Mouse (Mus musculus): Measurements from ENCODE around the gene Gm20517. TPM values are rescaled to one million over a fixed set of nuclear protein-coding genes. Genes with fewer than 3 reads are reported as not detected.

Gene Gm20517
- 10 to 100 TPM in 21 of 26 experiments, 1 to 10 TPM in 5; 6.6 to 33.7 (median 20.1) TPM for total RNA-seq (2018; cell fraction: chromatin; rRNA removed)
- 1 to 10 TPM in 22 of 26 experiments, under 1 TPM in 4; 0.57 to 2.1 (median 1.3) TPM for total RNA-seq (2018; cell fraction: cytosol; rRNA removed)
- total RNA-seq (2018; cell fraction: nucleus; rRNA removed) = 10 to 100 TPM in 10 of 26 experiments, 1 to 10 TPM in 16; 2.2 to 18.3 (median 7.1) TPM
- 1.4 to 3.8 TPM (median 1.4 TPM) in 3 replicates for polyA plus RNA-seq (2018)

DNA sequence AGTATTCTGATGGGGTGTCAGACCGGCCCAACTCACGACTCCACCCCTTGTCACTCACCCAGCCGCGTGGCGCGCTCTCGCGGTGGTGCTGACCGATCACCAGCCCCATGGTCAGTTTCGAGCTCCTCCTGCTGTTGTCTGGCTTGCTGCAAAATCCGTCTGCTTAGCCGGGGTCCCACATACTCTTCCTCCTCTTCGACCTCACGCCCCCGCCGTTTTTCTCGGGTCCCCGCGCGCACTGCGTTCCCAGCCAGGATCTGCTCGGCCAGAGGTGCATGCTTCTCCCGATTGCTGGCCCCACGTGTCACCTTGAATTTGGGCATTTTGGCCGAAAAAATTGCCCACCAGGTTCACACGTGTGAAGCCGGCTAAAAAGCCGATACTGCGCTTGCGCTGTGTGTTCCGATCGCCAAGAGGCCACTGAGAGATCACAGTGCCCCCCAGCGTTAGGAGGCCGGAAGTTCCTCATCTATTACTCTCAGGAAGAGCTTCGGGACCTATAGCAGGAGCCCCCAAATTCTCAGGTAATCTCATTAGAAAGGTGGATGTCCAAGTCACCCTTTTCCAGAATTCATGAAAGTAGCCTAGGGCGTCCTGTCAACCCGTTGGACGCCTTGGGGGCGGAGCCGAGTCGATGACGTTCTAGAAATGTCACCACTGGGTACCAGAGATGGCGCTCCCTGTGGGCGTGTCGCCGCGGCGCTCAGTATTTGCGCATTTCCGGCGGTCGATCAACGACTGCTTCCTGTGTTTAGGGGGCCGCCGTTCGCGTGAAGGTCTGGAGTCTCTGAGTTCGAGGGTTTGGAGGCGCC lies at the start of gene Gm20517, which contains the start of the genes Bysl and Med20:
TSS of gene Gm20517 (plus strand) at position 741 of the 812 bp plus-strand sequence.
TSS of gene Bysl (minus strand) at position 644 of the 812 bp plus-strand sequence.
TSS of gene Med20 (plus strand) at position 734 of the 812 bp plus-strand sequence.
- peak within 1 kb of the TSS; percentile 73 for H3K27ac ChIP-seq
- H3K79me2 ChIP-seq (ENCODE audit: inconsistent target) = peaks cover 79% of the 10 kb centered on the region
- peaks cover 3% of the 10 kb centered on the region; the same call in 1 of the 2 replicates for H3K36me3 ChIP-seq (ENCODE audit: inconsistent target)
- under 1% methylated on average over 59 of the region's 59 CpGs for WGBS (ENCODE audit: missing documents)
- H3K4me3 ChIP-seq (ENCODE audit: inconsistent target) = peak within 1 kb of the TSS; percentile 99

DNA sequence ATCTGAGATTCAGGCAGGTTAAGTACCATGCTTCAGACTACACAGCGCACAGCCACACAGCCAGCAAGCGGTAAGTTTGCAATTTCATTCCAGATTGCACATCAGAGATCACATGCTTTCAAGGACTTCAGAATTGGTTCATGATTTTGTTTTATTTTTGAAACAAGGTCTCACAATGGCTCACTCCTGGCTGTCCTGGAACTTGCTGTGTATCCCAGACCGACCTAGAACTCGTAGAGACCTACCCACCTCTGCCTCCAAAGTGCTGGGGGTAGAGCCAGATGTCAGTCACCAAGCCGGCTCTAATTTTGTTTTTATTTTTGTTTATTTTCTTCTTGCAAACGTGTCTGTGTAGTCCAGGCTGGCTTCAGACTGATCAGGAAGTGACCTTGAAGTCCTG lies 48.5 kb upstream of the Gm20517 start:
- Histone ChIP-seq H3K27ac (no peak overlapping the region), H3K36me3 (ENCODE audit: inconsistent target) (no peaks in the 10 kb centered on the region), H3K79me2 (ENCODE audit: inconsistent target) (no peaks in the 10 kb centered on the region), H3K4me3 (ENCODE audit: inconsistent target) (no peak overlapping the region)
- 82% methylated on average over 6 of the region's 6 CpGs for whole genome bisulfite sequencing (ENCODE audit: missing documents)

DNA sequence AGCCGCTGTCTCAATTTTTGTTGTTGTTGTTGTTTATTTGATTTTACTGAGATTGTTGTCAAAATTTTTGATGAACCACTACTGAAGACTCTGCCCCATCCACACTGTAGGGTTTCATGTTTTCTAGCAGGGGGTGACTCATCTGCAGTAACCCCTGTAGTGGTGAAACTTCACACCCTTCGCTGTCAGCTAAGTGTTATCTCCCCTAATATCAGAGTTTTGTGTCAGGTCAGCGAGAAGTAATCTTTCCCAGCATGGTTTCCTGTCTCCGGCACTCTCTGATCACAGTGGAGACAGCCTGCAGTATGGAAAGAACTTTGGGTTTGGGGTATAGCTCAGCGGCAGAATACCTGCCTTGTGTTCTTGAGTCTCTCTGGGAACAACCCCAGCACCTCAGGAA lies 46.8 kb upstream of the Gm20517 start:
- Histone ChIP-seq H3K4me3 (ENCODE audit: inconsistent target) (no peak overlapping the region), H3K27ac (no peak overlapping the region), H3K79me2 (ENCODE audit: inconsistent target) (no peaks in the 10 kb centered on the region), H3K36me3 (ENCODE audit: inconsistent target) (no peaks in the 10 kb centered on the region)
- WGBS (ENCODE audit: missing documents) = 72% methylated on average over 5 of the region's 5 CpGs

DNA sequence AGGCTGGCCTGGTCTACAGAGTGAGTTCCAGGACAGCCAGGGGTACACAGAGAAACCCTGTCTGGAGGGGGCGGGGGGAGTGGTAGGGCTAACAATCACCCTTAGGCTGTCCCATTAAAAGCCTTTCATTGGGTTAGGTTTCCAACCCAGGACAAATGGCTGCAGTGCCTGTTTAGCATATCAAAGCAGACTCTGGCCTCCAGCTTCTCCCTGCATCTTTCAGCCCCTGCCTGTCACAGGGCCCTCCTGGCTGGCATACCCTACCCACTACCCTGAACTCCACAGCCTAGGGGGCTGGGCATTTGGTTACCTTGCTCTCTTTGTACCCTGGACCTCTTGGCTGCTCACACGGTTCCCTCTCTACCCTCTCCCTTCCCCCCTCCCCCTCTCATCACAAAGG lies 45.3 kb upstream of the Gm20517 start:
- Histone ChIP-seq H3K4me3 (ENCODE audit: inconsistent target) (no peak overlapping the region), H3K36me3 (ENCODE audit: inconsistent target) (no peaks in the 10 kb centered on the region), H3K79me2 (ENCODE audit: inconsistent target) (no peaks in the 10 kb centered on the region), H3K27ac (no peak overlapping the region)
- WGBS (ENCODE audit: missing documents) = 83% methylated on average over 2 of the region's 2 CpGs

DNA sequence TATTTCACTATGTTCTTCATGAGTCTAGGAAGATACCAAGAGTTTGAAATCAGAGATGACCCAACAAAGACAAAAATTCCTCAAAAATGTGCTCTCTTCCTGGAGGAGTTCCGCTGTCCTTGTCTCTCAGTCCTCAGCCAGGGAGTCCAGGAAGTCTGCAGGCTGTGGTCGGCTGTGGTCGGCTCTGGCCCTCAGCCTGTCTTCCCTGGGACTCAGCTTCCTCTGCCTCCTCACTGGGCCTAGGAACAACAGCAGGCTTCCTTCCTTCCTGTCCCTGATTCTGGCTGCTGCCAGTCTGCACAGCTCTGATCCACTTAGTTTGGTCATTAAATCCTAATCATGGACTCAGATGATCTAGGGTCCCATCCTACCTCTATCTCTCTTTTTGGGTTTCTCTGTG lies 44.1 kb upstream of the Gm20517 start:
- no peak overlapping the region for H3K4me3 ChIP-seq (ENCODE audit: inconsistent target)
- 8% methylated on average over 3 of the region's 3 CpGs for WGBS (ENCODE audit: missing documents)
- no peaks in the 10 kb centered on the region for H3K79me2 ChIP-seq (ENCODE audit: inconsistent target)
- no peaks in the 10 kb centered on the region for H3K36me3 ChIP-seq (ENCODE audit: inconsistent target)
- H3K27ac ChIP-seq = no peak overlapping the region

DNA sequence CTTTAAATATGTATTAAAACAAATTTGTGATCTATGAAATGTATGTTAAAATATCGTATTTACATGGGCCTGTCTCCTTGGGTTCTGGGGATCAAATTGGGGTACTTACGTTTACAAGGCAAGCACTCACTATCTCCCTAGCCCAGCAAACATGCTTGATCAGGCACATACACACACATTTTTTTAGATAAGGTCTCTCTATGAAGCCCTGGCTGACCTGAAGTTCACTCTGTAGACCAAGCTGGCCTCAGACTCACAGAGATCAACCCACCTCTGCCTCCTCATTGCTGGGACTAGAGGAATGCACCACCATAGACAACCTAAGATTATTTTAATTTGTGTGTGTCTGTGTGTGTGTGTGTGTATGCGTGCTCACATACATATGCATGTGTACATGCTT lies 43.0 kb upstream of the Gm20517 start:
- 93% methylated on average over 3 of the region's 3 CpGs for WGBS (ENCODE audit: missing documents)
- Histone ChIP-seq H3K27ac (no peak overlapping the region), H3K79me2 (ENCODE audit: inconsistent target) (no peaks in the 10 kb centered on the region), H3K4me3 (ENCODE audit: inconsistent target) (no peak overlapping the region), H3K36me3 (ENCODE audit: inconsistent target) (no peaks in the 10 kb centered on the region)

DNA sequence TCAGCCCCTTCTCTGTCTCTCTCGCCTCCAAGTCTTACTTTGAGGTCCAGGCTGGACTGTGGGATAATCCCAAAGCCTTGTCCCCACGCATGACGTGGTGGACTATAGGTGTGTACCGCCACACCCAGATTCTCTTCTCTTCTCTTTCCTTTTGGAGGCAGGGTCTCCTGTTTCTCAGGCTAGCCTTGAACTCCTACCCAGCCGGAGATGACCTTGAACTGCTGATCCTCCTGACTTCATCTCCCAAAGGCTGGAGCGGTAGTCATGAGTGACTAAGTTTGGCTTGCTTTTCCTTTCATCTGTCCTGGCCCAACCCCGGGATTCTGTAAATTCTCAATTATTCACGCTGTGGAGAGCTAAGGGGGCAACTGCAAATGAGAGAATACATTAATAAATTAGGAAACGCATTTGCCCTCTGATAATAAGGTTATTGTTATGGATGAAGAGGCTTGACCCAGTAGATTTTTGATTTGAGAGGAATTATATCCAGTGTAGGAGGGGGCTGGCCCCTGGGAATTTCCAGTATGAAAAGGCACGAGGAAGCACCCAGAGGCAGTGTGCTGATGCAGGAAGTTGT lies 42.4 kb upstream of the Gm20517 start:
- H3K27ac ChIP-seq = no peak overlapping the region
- H3K4me3 ChIP-seq (ENCODE audit: inconsistent target) = no peak overlapping the region
- 92% methylated on average over 10 of the region's 10 CpGs for WGBS (ENCODE audit: missing documents)
- no peaks in the 10 kb centered on the region for H3K79me2 ChIP-seq (ENCODE audit: inconsistent target)
- no peaks in the 10 kb centered on the region for H3K36me3 ChIP-seq (ENCODE audit: inconsistent target)

DNA sequence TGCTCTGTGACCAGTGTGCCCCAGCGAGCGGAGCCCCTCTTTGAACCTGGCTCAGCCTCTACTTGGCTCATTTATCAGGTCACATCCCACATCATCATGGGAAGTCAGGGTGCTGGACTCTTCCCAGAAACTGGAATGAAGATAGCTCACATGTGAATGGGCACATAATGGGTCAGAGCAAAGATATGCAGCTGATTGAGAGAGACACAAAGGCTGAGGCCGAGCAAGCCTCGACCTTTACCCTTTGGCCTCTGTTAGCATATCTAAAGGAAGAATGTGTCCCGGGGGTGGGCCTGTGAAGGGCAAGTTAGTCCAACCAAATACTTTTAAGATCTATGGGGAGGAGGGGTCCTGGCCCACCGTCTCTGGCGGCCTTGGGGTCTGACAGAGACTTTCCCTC lies 39.8 kb upstream of the Gm20517 start:
- H3K79me2 ChIP-seq (ENCODE audit: inconsistent target) = no peaks in the 10 kb centered on the region
- H3K27ac ChIP-seq = no peak overlapping the region
- no peak overlapping the region for H3K4me3 ChIP-seq (ENCODE audit: inconsistent target)
- no peaks in the 10 kb centered on the region for H3K36me3 ChIP-seq (ENCODE audit: inconsistent target)
- WGBS (ENCODE audit: missing documents) = 97% methylated on average over 7 of the region's 7 CpGs

DNA sequence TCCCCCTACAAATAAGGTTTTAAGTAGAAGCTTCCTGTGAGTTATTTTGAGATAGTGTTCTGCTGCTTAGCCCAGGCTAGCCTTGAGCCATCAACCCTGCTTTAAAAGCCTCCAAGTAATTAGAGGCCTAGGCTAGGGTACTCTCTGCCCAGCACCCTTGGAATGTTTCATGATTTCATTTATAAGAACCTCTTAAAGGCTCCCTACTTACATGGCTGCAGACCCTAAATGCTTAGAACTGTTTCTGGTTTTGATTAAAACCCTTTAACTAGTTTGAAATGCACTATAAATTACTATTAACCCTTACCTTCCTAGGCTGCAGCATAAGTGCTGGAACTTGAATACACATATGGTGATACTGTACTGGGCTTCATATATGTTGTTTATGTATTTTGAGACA lies 39.0 kb upstream of the Gm20517 start:
- H3K27ac ChIP-seq = no peak overlapping the region
- H3K4me3 ChIP-seq (ENCODE audit: inconsistent target) = no peak overlapping the region
- H3K79me2 ChIP-seq (ENCODE audit: inconsistent target) = no peaks in the 10 kb centered on the region
- H3K36me3 ChIP-seq (ENCODE audit: inconsistent target) = no peaks in the 10 kb centered on the region

DNA sequence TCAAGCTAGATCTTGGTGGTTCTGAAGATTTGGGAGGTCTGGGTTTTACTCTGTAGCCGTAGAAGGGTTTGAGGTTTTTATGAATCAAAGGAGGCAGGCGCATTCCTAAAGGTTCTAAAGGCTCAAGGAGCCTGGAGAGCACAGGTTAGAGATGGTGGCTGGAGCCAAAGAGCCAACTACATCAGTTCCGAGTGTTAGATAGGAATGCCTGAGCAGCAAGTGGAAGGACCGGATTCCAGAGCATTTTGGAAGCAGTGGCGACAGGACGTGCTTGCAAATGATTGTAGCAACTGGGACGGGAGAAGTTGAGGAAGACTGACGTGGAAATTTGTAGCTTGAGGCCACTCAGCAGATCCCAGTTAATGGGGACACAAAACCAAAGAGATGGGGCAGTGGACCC lies 37.4 kb upstream of the Gm20517 start:
- WGBS (ENCODE audit: missing documents) = 94% methylated on average over 8 of the region's 8 CpGs
- Histone ChIP-seq H3K4me3 (ENCODE audit: inconsistent target) (no peak overlapping the region), H3K27ac (no peak overlapping the region), H3K79me2 (ENCODE audit: inconsistent target) (no peaks in the 10 kb centered on the region), H3K36me3 (ENCODE audit: inconsistent target) (no peaks in the 10 kb centered on the region)

DNA sequence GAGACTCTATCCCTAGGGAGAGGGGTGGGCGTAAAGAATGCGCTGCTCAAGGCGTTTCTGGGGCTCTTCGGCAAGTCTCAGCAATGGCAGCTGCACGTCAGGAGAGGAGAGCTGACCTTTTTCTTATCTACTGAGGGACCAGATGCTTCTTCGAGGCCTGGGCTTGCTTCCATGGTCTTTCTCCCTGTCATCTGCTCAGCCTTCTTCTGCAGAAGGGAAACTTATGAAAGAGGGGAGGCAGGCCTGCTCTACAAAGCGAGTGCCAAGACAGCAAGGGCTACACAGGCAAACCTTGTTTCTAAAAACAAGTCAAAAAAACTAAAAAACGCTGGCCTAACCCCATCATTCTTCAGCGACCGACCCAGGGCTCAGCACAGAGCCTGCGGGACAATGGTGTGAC lies 36.6 kb upstream of the Gm20517 start:
- 96% methylated on average over 9 of the region's 11 CpGs for WGBS (ENCODE audit: missing documents)
- Histone ChIP-seq H3K36me3 (ENCODE audit: inconsistent target) (no peaks in the 10 kb centered on the region), H3K79me2 (ENCODE audit: inconsistent target) (no peaks in the 10 kb centered on the region), H3K27ac (no peak overlapping the region), H3K4me3 (ENCODE audit: inconsistent target) (no peak overlapping the region)

DNA sequence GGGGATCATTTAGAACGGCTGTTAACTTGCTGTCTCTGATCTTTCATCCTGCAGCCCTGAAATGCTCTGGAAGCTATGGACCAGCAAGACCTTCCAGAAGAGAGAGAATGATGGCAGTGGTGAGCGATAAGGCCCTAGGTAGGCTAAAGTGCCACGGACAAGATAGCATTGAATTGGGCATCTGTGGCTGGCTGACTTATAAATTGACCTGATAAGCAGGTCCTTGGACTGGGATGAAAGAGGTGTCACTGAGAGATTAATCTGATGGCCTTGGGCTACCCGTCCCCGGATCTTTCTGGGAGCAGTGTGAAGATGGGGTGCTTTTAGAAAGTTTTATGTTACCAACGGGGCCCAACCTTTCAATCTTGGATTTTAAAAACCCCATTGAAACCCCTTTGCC lies 32.7 kb upstream of the Gm20517 start:
- Histone ChIP-seq H3K36me3 (ENCODE audit: inconsistent target) (no peaks in the 10 kb centered on the region), H3K79me2 (ENCODE audit: inconsistent target) (no peaks in the 10 kb centered on the region), H3K4me3 (ENCODE audit: inconsistent target) (no peak overlapping the region), H3K27ac (no peak overlapping the region)
- 94% methylated on average over 6 of the region's 6 CpGs for WGBS (ENCODE audit: missing documents)

DNA sequence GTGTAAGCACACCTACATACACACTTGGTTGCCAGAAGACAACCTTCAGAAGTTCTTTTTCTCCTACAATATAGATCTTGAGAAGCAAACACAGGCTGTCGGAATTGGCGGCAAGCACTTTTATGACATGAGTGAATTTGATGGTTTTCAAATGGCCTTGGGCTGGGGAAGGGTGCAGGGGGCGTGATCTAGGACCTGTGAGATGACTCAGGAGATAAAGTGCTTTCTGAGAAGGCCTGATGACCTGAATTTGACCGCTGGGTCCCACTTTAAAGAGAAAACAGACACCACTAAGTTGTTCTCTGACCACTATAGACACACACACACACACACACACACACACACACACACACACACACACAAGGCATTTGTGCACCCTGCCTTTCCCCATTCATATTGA lies 30.4 kb upstream of the Gm20517 start:
- no peaks in the 10 kb centered on the region for H3K36me3 ChIP-seq (ENCODE audit: inconsistent target)
- no peaks in the 10 kb centered on the region for H3K79me2 ChIP-seq (ENCODE audit: inconsistent target)
- WGBS (ENCODE audit: missing documents) = 94% methylated on average over 4 of the region's 4 CpGs
- no peak overlapping the region for H3K4me3 ChIP-seq (ENCODE audit: inconsistent target)
- no peak overlapping the region for H3K27ac ChIP-seq

DNA sequence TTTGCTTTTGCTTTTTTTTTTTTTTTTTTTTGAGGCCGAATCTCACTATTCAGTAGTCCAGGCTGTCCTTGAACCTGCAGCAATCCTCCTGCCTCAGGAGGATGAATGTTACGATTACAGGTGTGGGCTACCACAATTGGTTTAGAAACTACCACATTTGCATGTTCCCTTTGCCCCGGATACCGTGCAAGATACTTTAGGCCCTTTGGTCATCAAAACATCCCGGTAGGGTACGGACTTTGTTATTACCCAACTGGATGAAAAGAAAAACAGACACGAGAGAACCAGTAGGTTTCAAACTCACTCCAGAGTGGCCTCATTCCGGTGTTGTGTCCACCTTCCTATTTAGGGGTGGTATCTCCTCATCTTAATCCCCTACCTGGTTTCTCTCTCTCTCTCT lies 22.9 kb upstream of the Gm20517 start:
- Histone ChIP-seq H3K4me3 (ENCODE audit: inconsistent target) (no peak overlapping the region), H3K36me3 (ENCODE audit: inconsistent target) (no peaks in the 10 kb centered on the region), H3K79me2 (ENCODE audit: inconsistent target) (no peaks in the 10 kb centered on the region), H3K27ac (no peak overlapping the region)
- 90% methylated on average over 7 of the region's 8 CpGs for WGBS (ENCODE audit: missing documents)

DNA sequence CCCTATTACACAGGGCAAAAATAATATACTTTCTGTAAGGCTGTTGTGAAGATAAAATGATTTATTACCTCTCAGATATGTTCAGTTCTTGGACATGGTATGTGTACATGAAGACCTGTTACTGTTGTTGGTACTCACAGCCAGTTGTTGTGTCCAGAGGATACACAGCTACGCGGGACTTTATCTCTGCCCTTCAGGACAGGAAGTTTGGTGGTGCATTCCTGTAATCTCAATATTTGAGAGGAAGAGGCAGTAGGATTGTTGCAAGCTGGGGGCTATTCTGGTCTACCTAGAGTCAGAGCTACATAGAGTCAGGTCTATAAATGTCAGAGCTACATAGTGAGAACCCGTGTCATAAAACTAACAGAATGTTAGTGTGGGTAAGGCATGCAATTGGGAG lies 20.3 kb upstream of the Gm20517 start:
- WGBS (ENCODE audit: missing documents) = 40% methylated on average over 3 of the region's 3 CpGs
- Histone ChIP-seq H3K36me3 (ENCODE audit: inconsistent target) (no peaks in the 10 kb centered on the region), H3K79me2 (ENCODE audit: inconsistent target) (peaks cover 18% of the 10 kb centered on the region), H3K4me3 (ENCODE audit: inconsistent target) (no peak overlapping the region), H3K27ac (no peak overlapping the region)

Measured in macrophage (primary cell).